Mouse (Mus musculus): ENCODE measurements around the gene Hirip3.

GRCm38 (mm10) chr7:126833294-126833693, 28.5 kb upstream of the Hirip3 start:
- TF ChIP-seq CTCF (IDR thresholded peaks at IDR 0.05; ENCODE audit: borderline replicate concordance, insufficient read depth, low read depth, low read length) (no peak), POLR2A (IDR thresholded peaks at IDR 0.05; ENCODE audit: borderline replicate concordance, insufficient read depth, low read length) (no peak)

Measured in cerebellum, adult 2 months (tissue).